Mouse (Mus musculus) ES-E14 (cell line): ENCODE measurements around the gene Cpa4. TPM values are rescaled to one million over a fixed set of nuclear protein-coding genes. Genes with fewer than 3 reads are reported as not detected.

ENCODE experiments used
- DNase-seq: peaks from one replicate; pipeline ENCODE4 v3.0.0-alpha.2; 2013; ENCODE audit warnings: low read depth, low spot score
- H3K27ac ChIP-seq: 2 replicates; pipeline ENCODE4 v1.5.1; 2012; ENCODE audit warnings: low read depth, mild to moderate bottlenecking, low read length, moderate library complexity, mixed read lengths; ENCODE audit not compliant: poor library complexity, insufficient read depth, severe bottlenecking
- H3K36me3 ChIP-seq: 2 replicates; pipeline ENCODE4 v1.6.1; 2012; ENCODE audit warnings: mild to moderate bottlenecking, low read length, moderate library complexity, mixed read lengths; ENCODE audit not compliant: control insufficient read depth, poor library complexity, insufficient read depth, severe bottlenecking
- H3K4me1 ChIP-seq, 2 experiments: fragments of 150-350 bp in 1 of 2; sonication (generic) in 1 of 2; 2 replicates each; pipeline ENCODE4 v1.6.1; 2012; ENCODE audit warnings: low read length in 2 of 2, mild to moderate bottlenecking in 1 of 2, mixed read lengths in 1 of 2; ENCODE audit not compliant: control insufficient read depth in 2 of 2, insufficient read depth in 2 of 2, poor library complexity in 1 of 2
- H3K4me3 ChIP-seq, 2 experiments: fragments of 150-350 bp in 1 of 2; sonication (generic) in 1 of 2; 2 replicates each; pipeline ENCODE4 v1.5.1; 2012; ENCODE audit warnings: low read length in 2 of 2, low read depth in 1 of 2, mild to moderate bottlenecking in 1 of 2, mixed read lengths in 1 of 2; ENCODE audit not compliant: insufficient read depth in 1 of 2, poor library complexity in 1 of 2, severe bottlenecking in 1 of 2
- H3K9ac ChIP-seq: 2 replicates; pipeline ENCODE4 v1.6.1; 2012; ENCODE audit warnings: low read depth, mild to moderate bottlenecking, low read length, mixed read lengths; ENCODE audit not compliant: poor library complexity, insufficient read depth, severe bottlenecking
- H3K9me3 ChIP-seq: fragments of 150-350 bp; sonication (generic); 2 replicates; pipeline ENCODE4 v1.6.1; 2012; ENCODE audit warnings: low read depth, mild to moderate bottlenecking, low read length; ENCODE audit not compliant: control insufficient read depth, insufficient read depth
- CHD2 ChIP-seq: IDR thresholded peaks from 2 replicates; pipeline ENCODE4 v1.6.1; 2014; ENCODE audit warnings: mild to moderate bottlenecking, low read depth, low read length, inconsistent platforms
- HCFC1 ChIP-seq: IDR thresholded peaks from 2 replicates; pipeline ENCODE4 v1.6.1; 2012; ENCODE audit warnings: low read length, inconsistent platforms, borderline replicate concordance; ENCODE audit not compliant: insufficient read depth
- MAFK ChIP-seq: IDR thresholded peaks from 2 replicates; pipeline ENCODE4 v1.6.1; 2014; ENCODE audit warnings: mild to moderate bottlenecking, low read depth, low read length, inconsistent platforms; ENCODE audit not compliant: insufficient read depth
- ZC3H11A ChIP-seq: IDR thresholded peaks from 2 replicates; pipeline ENCODE4 v1.6.1; 2012; ENCODE audit warnings: low read depth, mild to moderate bottlenecking, inconsistent platforms, low read length, borderline replicate concordance
- ZNF384 ChIP-seq: IDR thresholded peaks from 2 replicates; pipeline ENCODE4 v1.6.1; 2012; ENCODE audit warnings: low read depth, low read length, inconsistent platforms
- in situ Hi-C, 2 experiments: fragments of 600-800 bp; cut with MboI; formaldehyde crosslinking; loops; one replicate each; pipeline ENCODE4 v1.15.1; 2025; ENCODE audit warnings: low sequenced_read_pairs in 2 of 2, inconsistent platforms in 1 of 2; ENCODE audit not compliant: unreplicated experiment in 2 of 2
- total RNA-seq: library from RNA; depleted of rRNA; stranded (reverse); fragments of 300-350 nt; gene quantifications from 2 replicates; pipeline ENCODE4 v1.2.3, GENCODE M21; 2012

The Cpa4 gene
- total RNA-seq, 1 experiment: not detected

GRCm38 (mm10) chr6:30562132-30562531 is 6.0 kb upstream of the Cpa4 start:
- TF ChIP-seq ZC3H11A: no peak
- no peak for TF ChIP-seq HCFC1
- TF ChIP-seq MAFK: no peak
- no peak for TF ChIP-seq CHD2
- TF ChIP-seq ZNF384: no peak
- Histone ChIP-seq H3K4me3 (no peak overlapping the region), H3K9ac (no peak overlapping the region), H3K4me1 (no peaks in the 10 kb centered on the region), H3K9me3 (no peaks in the 10 kb centered on the region), H3K27ac (no peak overlapping the region), H3K36me3 (no peaks in the 10 kb centered on the region)
- in situ Hi-C loops: no loop called here
- no peak for DNase-seq

GRCm38 (mm10) chr6:30563575-30563974 is 4.6 kb upstream of the Cpa4 start:
- Histone ChIP-seq H3K4me1 (no peaks in the 10 kb centered on the region), H3K9ac (no peak overlapping the region), H3K9me3 (no peaks in the 10 kb centered on the region), H3K27ac (no peak overlapping the region), H3K36me3 (no peaks in the 10 kb centered on the region), H3K4me3 (no peak overlapping the region)
- in situ Hi-C loops: no loop called here
- TF ChIP-seq ZC3H11A: no peak
- no peak for TF ChIP-seq HCFC1
- DNase-seq: no peak

GRCm38 (mm10) chr6:30564051-30564450 is 4.1 kb upstream of the Cpa4 start:
- Histone ChIP-seq H3K4me1 (no peaks in the 10 kb centered on the region), H3K9me3 (no peaks in the 10 kb centered on the region), H3K36me3 (no peaks in the 10 kb centered on the region), H3K9ac (no peak overlapping the region), H3K4me3 (no peak overlapping the region), H3K27ac (no peak overlapping the region)
- TF ChIP-seq HCFC1: no peak
- TF ChIP-seq ZC3H11A: no peak
- no peak for TF ChIP-seq MAFK
- no peak for DNase-seq
- in situ Hi-C loops: no loop called here

GRCm38 (mm10) chr6:30569331-30569730 is 1.2 kb downstream of the Cpa4 start:
- H3K4me3 ChIP-seq: no peak overlapping the region
- no peak overlapping the region for H3K9ac ChIP-seq
- no peak for TF ChIP-seq HCFC1
- no peak for TF ChIP-seq MAFK
- no peak for TF ChIP-seq CHD2
- no peak for TF ChIP-seq ZC3H11A
- TF ChIP-seq ZNF384: no peak
- no peaks in the 10 kb centered on the region for H3K36me3 ChIP-seq
- no peak for DNase-seq
- no peaks in the 10 kb centered on the region for H3K4me1 ChIP-seq
- in situ Hi-C loops: no loop called here
- H3K9me3 ChIP-seq: no peaks in the 10 kb centered on the region
- H3K27ac ChIP-seq: no peak overlapping the region

- no peaks in the 10 kb centered on the region for H3K9me3 ChIP-seq
- H3K4me3 ChIP-seq: no peak overlapping the region
- H3K9ac ChIP-seq: no peak overlapping the region
- no peaks in the 10 kb centered on the region for H3K36me3 ChIP-seq
- no peak for TF ChIP-seq ZNF384
- TF ChIP-seq MAFK: no peak
- TF ChIP-seq HCFC1: no peak
- no peak for TF ChIP-seq ZC3H11A
- TF ChIP-seq CHD2: no peak
- no peaks in the 10 kb centered on the region for H3K4me1 ChIP-seq
- no peak for DNase-seq
- H3K27ac ChIP-seq: no peak overlapping the region
- in situ Hi-C loops: no loop called here
Observed at GRCm38 (mm10) chr6:30570012-30570411, 1.8 kb downstream of the Cpa4 start.
